Mouse (Mus musculus): ENCODE results near the gene Gm14440. TPM values are rescaled to one million over a fixed set of nuclear protein-coding genes. Genes with fewer than 3 reads are reported as not detected.
"Not testable (repeated sequence)": the region's sequence is repeated elsewhere in the genome, so short reads cannot be mapped to it uniquely, and the experiment has no call there.

The Gm14440 gene
- polyA plus RNA-seq (2015; fragmentation: Nextera tagmentation; extraction: Ambion mirVana) = 1.6 TPM in 1 of 2 replicates, not detected in the other

DNA sequence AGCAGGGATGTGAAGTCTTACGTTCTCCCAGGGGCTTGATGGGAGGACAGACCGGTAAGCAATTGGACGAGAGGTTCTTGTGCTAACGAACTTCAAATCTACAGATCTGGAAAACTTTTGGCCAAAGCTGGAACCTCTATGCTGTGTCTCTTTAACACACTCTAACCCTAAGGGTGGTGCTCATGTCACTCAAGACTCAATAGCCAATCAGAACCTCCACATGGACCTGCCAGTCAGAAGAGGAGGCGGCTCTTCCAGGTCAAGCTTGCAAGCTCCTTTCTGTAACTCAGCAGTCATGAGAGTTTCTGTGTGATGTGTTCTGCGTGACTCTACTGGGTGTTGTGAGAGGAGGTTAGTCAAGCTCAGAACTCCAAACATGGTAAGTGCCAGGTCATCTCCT, at the start of gene Gm14440:
Gene Gm14440, plus strand, starts transcription at position 301 of the 400 bp plus-strand sequence.
- not testable (repeated sequence) for H3K9ac ChIP-seq; H3K4me2 ChIP-seq; H3K4me1 ChIP-seq (replicated peaks); H3K27me3 ChIP-seq; H3K27ac ChIP-seq (replicated peaks); H3K9me3 ChIP-seq; H3K36me3 ChIP-seq; H3K4me3 ChIP-seq; ATAC-seq (ENCODE audit: low read depth)
- WGBS = no CpG with 5 or more reads among the region's 6 CpGs

Other genes starting within 250 kb of the Gm14440 start
- gene Gm14393, start 207.3 kb upstream of the Gm14440 start, polyA plus RNA-seq (2015; fragmentation: Nextera tagmentation; extraction: Ambion mirVana) = 0.49 TPM in 1 of 2 replicates, not detected in the other
- gene Gm14399, start 133.1 kb upstream of the Gm14440 start, polyA plus RNA-seq (2015; fragmentation: Nextera tagmentation; extraction: Ambion mirVana) = 1.8 and 2.3 TPM in 2 replicates
- gene Gm14443, start 99.3 kb upstream of the Gm14440 start, polyA plus RNA-seq (2015; fragmentation: Nextera tagmentation; extraction: Ambion mirVana) = 1.1 TPM in 2 replicates
- 3.8 and 5.8 TPM in 2 replicates for gene Gm14391, start 68.2 kb upstream of the Gm14440 start, polyA plus RNA-seq (2015; fragmentation: Nextera tagmentation; extraction: Ambion mirVana)
- 14.0 and 15.5 TPM in 2 replicates for gene Gm4631, start 63.1 kb downstream of the Gm14440 start, polyA plus RNA-seq (2015; fragmentation: Nextera tagmentation; extraction: Ambion mirVana)
- 5.2 and 6.4 TPM in 2 replicates for gene Zfp968, start 97.3 kb downstream of the Gm14440 start, polyA plus RNA-seq (2015; fragmentation: Nextera tagmentation; extraction: Ambion mirVana)
- 9.2 and 19.7 TPM in 2 replicates for gene Gm4724, start 160.7 kb downstream of the Gm14440 start, polyA plus RNA-seq (2015; fragmentation: Nextera tagmentation; extraction: Ambion mirVana)
- gene Zfp965, start 194.9 kb downstream of the Gm14440 start, polyA plus RNA-seq (2015; fragmentation: Nextera tagmentation; extraction: Ambion mirVana) = 6.4 and 8.7 TPM in 2 replicates

Data from neural tube, embryonic 13.5 days (tissue).